Mouse (Mus musculus): Measurements from ENCODE around the gene Rhoj.
A peak's percentile ranks its signal among the peaks of the same experiment; 100 is the strongest.
"Not testable (repeated sequence)": the region's sequence is repeated elsewhere in the genome, so short reads cannot be mapped to it uniquely, and the experiment has no call there.

Rhoj gene

DNA sequence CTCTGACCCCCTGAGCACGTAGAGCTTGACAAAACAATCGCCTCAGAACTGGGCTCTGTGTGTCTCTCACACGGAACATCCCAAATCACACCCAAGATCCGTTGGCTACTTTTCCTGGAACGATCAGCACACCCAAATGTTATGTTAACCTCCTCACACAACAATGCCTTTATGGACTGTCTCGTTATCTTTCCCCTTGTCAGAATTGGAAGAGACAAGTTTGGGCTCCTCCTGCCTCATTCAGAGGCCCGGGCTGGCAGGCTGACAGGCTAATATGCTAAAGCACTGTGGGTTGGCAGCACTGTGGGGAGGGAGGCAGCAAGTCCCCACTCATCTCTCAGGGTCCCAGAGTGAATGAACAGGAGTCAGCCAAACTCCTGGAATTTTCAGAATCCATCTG lies 89.0 kb downstream of the Rhoj start:
- DNase-seq, result no peak

DNA sequence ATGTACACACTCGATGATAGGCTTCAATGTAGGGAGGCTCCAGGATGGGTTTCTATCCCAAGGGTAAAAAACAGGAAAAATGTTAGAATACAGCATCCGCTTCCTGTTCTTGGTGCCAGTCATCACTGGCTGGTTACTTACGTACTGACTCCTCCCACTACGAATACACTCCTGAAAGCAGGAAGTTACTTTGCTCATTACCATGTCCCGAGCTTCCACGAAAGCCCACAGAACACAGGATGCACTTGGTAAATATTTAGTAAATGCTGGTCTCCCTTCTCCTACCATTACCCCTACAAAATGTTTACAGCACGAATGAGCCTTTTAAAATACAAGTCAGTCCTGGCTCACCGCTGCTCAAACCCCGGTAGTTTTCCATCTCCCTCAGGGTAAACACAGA lies 104.8 kb downstream of the Rhoj start:
- DNase-seq, result peak in 1 of 2 experiments; percentile 1

DNA sequence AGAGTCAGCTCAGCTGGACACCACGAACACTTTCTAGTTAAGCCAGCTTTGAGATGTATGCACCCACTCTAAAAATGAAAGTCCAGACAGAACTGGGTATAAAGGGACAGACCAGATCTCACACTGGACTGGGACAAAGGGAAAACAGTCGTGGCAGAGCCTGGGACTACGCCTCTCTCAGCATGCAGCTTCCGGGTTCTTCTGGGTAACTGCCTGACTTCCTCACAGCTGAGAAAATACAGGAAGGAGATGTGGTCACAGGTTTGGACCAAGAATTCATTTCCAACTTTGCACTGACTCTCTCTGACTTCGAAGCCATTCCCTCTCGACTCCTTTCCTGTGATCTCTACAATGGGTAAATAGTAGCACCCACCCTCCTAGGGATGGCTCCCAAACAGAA lies 106.9 kb downstream of the Rhoj start:
- DNase-seq, result no peak

DNA sequence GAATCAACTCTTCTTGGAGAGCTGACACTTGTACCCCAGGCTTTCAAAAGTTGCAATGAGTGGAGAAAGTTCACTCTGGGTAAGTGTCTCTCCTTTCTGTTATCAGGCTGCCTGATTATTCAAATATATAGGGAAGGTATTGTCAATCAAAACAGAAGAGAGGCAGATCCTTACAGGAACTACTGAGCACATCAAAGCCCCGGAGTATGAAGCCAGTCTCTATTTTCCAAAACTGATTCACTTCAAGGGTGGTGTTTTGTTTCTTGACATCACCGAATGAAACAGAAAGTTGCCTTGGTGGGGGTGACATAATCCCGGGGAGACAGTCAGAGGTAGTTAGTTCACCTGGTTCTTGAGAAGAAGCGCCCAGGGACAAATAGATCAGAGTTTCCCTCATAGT lies 108.6 kb downstream of the Rhoj start, which contains the start of gene Gphb5:
Gene Gphb5 (minus strand): TSS at position 101 of the 400 bp plus-strand sequence.
- DNase-seq, result no peak

DNA sequence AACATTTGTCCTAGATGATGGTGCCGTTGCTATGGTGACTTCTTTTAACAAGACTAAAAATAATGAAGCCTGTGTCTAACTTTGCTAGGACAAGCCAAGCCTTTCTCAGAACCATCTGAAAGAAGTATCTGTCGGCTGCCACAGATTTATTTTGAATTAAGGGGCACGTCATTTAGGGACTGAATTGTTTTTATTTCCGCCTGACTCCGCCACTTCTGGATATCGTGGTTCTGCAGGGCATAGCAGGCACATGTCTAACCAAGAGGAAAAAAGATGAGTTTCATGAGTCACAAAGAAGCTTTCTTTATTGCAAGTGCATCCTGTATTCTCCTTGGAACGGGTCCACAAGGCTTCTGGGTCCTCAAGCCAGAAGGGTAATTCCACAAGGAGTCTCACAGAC lies 116.2 kb downstream of the Rhoj start:
- no peak for DNase-seq

DNA sequence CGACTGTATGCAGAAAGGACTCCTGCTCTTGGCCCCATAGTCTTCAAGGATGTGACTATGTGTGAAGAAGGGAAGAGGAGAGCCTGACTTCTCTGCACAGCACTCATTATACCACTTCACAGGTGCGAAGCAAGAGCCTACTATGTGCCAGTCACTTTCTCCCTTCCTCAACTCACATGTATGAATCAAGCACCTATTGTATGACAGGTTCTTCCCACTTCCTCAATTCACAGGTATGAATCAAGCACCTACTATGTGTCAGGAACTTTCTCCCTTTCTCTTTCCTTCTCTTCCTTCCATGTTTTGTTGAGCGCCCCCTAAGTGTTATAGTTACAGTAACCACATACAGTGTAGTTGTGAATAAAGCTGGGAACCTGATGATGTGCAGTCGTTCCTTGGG lies 116.7 kb downstream of the Rhoj start:
- no peak for DNase-seq

DNA sequence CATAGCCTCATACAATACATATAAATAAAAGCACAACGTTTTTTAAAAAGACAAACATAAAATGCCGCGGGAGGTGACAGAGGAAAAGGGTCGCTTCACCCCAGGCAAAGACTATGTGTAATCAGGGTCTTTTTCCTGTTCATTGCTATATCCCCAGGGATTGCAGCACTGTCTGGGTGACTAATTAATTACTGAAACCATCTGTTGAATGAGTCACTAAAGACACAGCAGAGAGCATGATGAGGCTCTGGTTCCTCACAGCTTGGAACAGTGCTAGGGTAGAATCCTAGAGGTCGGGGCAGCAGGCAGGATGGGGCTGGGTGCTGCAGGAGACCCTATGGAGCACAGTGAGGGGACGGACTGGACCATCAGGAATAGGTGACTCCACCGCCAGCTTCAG lies 117.8 kb downstream of the Rhoj start:
- no peak for DNase-seq

DNA sequence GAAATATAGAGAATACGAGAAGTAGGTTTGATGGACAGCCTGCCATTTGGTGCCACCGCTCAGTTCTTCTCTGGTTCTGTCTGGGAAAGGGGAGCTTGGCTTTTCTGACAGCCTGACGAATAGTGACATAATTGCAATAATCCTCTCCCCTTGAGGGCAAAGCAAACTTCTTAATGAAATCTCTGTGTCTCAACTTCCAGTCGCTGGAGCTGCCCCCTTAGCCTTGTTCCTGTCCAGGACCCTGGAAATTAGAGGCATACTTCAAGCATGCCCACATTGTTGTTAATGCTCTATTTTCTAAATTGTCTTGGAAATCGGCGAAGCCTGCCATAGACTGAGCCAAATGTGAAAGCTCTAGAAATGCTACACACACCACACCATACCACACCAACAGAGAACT lies 120.6 kb downstream of the Rhoj start:
- no peak for DNase-seq

DNA sequence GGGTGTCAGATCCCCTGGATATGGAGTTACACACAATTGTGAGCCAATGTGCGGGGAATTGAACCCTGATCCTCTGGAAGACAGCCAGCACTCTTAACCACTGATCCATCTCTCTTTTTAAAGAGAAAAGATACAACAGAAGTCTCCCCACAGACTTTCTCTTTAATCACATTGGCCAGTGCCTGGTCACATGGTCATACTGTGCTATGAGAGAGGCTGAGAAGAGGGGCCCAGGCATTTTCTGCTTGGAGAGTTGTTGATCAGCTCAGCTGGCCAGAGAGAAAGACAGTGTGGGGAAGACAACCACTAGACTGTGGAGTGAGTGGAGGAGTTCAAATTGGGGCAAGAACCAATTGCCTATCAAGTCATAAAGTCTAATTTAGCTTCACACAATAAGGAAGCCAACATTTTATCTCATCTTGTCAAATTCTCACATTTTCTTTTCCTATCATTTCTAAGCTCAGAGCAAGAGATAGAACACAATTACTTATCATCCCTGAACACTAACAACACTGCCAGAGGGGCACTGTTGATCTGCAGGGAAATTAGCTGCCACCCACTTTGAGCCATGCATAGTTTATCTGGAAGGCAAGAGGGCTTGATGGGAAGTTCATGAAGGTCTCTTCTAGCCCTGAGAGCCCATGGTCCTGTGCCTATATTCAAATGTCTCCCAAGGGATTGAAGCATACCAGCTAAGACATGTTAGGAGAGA lies 121.7 kb downstream of the Rhoj start:
- no peak for DNase-seq

DNA sequence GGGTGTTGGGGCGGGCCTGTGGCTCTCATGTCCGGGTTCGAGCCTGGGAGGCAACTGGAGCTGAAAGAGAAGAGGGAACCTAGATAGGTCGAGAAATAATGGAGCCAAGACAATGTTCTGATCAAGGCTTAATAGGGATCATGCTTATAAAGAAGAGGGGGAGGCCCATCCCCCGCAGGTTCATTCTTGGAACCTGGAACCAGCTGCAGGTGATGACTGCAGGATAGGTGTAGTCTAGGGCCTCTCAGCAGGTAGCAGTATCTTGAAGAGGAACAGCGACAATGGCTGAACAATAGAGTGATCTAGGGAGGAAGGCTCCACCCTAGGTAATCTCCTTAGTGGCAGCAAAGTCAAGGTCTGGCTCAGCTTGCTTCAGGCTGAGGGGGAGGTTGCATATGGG lies 124.3 kb downstream of the Rhoj start:
- not testable (repeated sequence) for DNase-seq

DNA sequence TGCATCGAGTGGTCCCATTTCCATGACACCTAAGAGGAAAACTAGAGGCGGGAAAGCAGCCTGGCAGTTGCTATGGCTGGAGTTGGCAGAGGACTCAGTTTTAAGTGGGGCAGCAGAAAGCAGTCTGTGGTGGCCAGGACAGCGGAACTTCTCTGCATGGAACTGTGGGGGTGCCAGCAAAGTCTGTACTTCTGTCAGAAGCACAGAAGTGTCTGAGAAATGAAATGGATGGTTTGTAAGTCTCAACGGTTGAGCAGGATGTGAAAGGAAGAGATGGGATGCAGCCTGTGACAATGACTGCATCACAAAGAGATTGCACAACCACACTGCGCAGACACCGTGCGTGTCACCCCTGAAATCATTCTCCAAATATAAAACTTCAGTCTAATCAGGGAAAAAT lies 138.1 kb downstream of the Rhoj start:
- DNase-seq, result no peak

DNA sequence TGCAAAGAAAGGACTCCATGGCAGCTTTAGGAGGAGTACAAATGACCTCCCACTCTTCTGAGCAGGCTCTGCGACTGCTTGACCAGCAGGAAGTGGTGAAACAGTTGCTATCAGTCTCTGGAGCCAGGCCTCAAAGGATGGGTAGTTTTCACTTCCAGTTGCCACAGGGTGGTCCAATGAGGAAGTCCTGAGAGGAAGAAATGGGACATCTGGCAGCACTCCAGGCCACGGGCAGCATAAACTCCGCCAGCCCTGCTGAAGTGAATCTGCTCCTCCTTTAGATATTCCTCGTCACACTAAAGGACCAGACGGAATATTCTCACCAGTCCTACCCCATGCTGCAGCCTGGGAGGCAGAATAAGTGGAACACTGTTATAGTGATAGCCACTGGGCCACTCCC lies 140.8 kb downstream of the Rhoj start:
- no peak for DNase-seq

DNA sequence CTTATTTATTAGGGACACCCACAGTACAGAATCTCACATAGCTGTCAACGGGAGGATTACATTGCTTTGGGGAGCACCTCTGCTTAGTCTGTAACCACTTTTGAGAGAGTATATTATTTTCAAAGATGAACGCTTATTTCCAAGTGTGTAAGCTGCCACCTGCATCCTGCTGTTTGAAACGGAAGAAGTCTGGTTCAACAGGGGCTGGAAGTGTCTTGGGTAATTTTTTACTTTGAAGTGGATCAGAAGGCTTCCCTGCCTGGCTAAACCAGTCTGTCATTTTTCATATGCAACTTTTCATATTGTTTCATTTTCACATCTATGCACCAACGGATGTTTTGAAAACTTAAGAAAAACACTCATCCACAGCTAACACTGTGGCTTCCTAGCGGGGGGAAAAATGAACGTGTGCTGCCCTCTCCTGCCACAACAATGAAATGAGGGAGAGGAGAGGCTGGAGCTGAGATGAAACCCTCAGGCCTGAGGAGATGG lies 141.4 kb downstream of the Rhoj start:
- DNase-seq, result no peak

DNA sequence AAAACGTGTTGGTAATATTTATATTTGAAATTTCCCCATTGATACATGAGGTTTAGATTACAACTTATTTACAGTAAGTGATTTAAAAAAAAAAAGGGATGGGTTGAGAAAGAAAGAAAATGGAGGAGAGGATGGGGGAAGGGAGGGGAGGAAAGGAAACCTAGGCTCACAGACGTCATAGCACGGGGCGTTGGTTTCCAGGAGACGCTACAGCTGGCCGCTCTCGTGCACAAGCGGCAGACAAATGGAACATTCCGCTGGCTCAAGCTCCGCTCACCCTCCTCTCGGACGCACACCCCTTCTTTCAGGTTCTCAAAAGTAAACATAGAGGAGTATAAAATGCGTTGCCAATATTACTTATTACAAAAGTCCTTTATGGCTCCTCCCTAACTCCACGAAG lies 141.9 kb downstream of the Rhoj start:
- peak in 1 of 2 experiments; percentile 8 for DNase-seq

DNA sequence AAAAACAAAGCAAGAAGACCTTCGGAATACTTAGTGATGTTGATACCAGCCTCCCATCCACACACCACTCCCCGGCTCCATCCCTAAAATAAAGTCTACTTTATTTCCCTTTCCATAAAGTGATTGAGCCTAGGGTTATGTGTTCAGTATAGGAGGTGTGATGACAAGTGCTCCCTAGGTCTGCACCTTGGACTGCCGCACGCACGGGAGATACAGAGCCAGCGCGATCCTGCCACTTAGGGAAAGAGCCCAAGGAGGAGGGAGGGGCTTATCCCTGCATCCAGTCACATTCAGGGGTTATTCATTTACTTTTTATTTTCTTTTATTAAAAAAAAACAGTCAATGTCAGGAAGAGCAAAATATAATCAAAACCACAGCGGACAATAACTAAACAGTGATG lies 142.5 kb downstream of the Rhoj start:
- DNase-seq, result no peak

All from B cell, adult 2 months (primary cell).